Mouse (Mus musculus) olfactory bulb, adult 2 months (tissue): ENCODE measurements around the gene Blcap.

ENCODE experiments used
- CTCF ChIP-seq: fragments of 200-500 bp; IDR thresholded peaks from 2 replicates; pipeline ENCODE4 v1.5.1; 2012; ENCODE audit warnings: low read depth, mild to moderate bottlenecking, low read length, moderate library complexity; ENCODE audit not compliant: insufficient read depth
- POLR2A ChIP-seq: fragments of 200-500 bp; IDR thresholded peaks from 2 replicates; pipeline ENCODE4 v1.6.1; 2012; ENCODE audit warnings: mild to moderate bottlenecking, low read depth, low read length, moderate library complexity; ENCODE audit not compliant: insufficient read depth

DNA sequence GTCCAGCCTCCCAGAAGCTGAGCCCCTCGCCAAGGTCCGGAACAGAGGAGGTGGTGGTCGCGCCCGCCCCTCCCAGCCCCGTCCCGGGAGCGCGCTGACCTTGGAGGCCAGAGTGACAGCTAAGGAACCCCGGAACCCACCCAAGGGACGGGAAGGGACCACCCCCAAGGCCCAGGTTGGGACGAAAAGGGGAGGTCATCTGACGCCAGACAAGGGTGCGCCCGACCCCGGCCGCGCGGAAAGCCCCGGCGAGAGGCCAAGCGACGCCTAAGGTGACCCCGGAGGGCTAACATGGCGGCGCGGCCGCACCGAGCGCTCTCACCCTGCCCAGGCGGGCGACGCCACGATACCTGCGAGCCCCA, 5.2 kb downstream of the Blcap start:
- TF ChIP-seq POLR2A (0 out of 2 replicates have a peak, but pooled peaks have one; percentile 7), CTCF (no peak)
